Mouse (Mus musculus) liver, adult 2 months (tissue): ENCODE measurements around the gene Cdh22.
A peak's percentile ranks its signal among the peaks of the same experiment; 100 is the strongest.

ENCODE experiments used
- CTCF ChIP-seq: fragments of 200-500 bp; IDR thresholded peaks from 2 replicates; pipeline ENCODE4 v1.5.1; 2011; ENCODE audit warnings: low read depth, low read length, control low read depth
- POLR2A ChIP-seq: fragments of 200-500 bp; IDR thresholded peaks from 2 replicates; pipeline ENCODE4 v1.6.1; 2011; ENCODE audit warnings: low read length, control low read depth; ENCODE audit not compliant: insufficient read depth; ENCODE audit errors: extremely low read depth

GRCm38 (mm10) chr2:165233491-165234290 lies 962 bp downstream of the Cdh22 start:
- no peak for TF ChIP-seq POLR2A
- TF ChIP-seq CTCF = peak; percentile 55
